Mouse (Mus musculus) inflammation-experienced regulatory T-cells, adult 6 months (primary cell): ENCODE results near the gene Dmwd. TPM values are rescaled to one million over a fixed set of nuclear protein-coding genes. Genes with fewer than 3 reads are reported as not detected.

Experiments
- polyA plus RNA-seq, 3 experiments: library from polyadenylated mRNA; unstranded; fragments of 100-300 nt; shearing (Covaris generic); gene quantifications; one replicate each; pipeline ENCODE4 v1.2.1; 2017

Gene Dmwd
- polyA plus RNA-seq, 3 experiments from 2014 or later, result 0.27 TPM; not detected in 2

Other genes with a start within 250 kb of the Dmwd start
- gene Mill2, start 236.3 kb upstream of the Dmwd start, polyA plus RNA-seq, result under 1 TPM; 0.57 to 0.67 (median 0.58) TPM
- gene Pglyrp1, start 204.9 kb upstream of the Dmwd start, polyA plus RNA-seq, result 100 to 1,000 TPM; 200 to 462 (median 264) TPM
- gene Ccdc61, start 165.8 kb upstream of the Dmwd start, polyA plus RNA-seq, result 1 to 10 TPM; 5.8 to 8.6 (median 6.7) TPM
- under 1 TPM in 1 of 3 experiments, not detected in 2; 0.05 TPM for gene Nova2, start 150.3 kb upstream of the Dmwd start, polyA plus RNA-seq
- not detected for gene Nanos2, start 88.8 kb upstream of the Dmwd start, polyA plus RNA-seq
- 1 to 10 TPM; 2.1 to 2.7 (median 2.6) TPM for gene Mypop, start 85.0 kb upstream of the Dmwd start, polyA plus RNA-seq
- gene Irf2bp1, start 72.2 kb upstream of the Dmwd start, polyA plus RNA-seq, result 1 to 10 TPM; 1.1 to 2.6 (median 1.9) TPM
- not detected for gene Foxa3, start 52.7 kb upstream of the Dmwd start, polyA plus RNA-seq
- gene Sympk, start 51.9 kb upstream of the Dmwd start, polyA plus RNA-seq, result 10 to 100 TPM in 1 of 3 experiments, 1 to 10 TPM in 2; 8.2 to 12.2 (median 9.2) TPM
- not detected for gene Rsph6a, start 21.5 kb upstream of the Dmwd start, polyA plus RNA-seq
- not detected for gene Dmpk, start 7.6 kb downstream of the Dmwd start, polyA plus RNA-seq
- gene Six5, start 18.4 kb downstream of the Dmwd start, polyA plus RNA-seq, result 1 to 10 TPM in 2 of 3 experiments, under 1 TPM in 1; 0.15 to 1.2 (median 1.0) TPM
- gene Gm4969, start 42.1 kb downstream of the Dmwd start, polyA plus RNA-seq, result under 1 TPM in 1 of 3 experiments, not detected in 2; 0.11 TPM
- gene Fbxo46, start 43.6 kb downstream of the Dmwd start, polyA plus RNA-seq, result 10 to 100 TPM; 18.3 to 20.6 (median 20.0) TPM
- 10 to 100 TPM in 1 of 3 experiments, 1 to 10 TPM in 2; 7.7 to 10.0 (median 8.5) TPM for gene Qpctl, start 73.1 kb downstream of the Dmwd start, polyA plus RNA-seq
- gene Snrpd2, start 73.5 kb downstream of the Dmwd start, polyA plus RNA-seq, result 10 to 100 TPM; 73.5 to 94.3 (median 75.9) TPM
- gene Gipr, start 89.9 kb downstream of the Dmwd start, polyA plus RNA-seq, result not detected
- 10 to 100 TPM; 10.2 to 16.5 (median 16.5) TPM for gene Eml2, start 100.2 kb downstream of the Dmwd start, polyA plus RNA-seq
- under 1 TPM in 1 of 3 experiments, not detected in 2; 0.13 TPM for gene Gpr4, start 136.3 kb downstream of the Dmwd start, polyA plus RNA-seq
- gene Opa3, start 152.1 kb downstream of the Dmwd start, polyA plus RNA-seq, result 10 to 100 TPM; 14.3 to 20.8 (median 16.6) TPM
- gene Vasp, start 195.6 kb downstream of the Dmwd start, polyA plus RNA-seq, result 100 to 1,000 TPM in 1 of 3 experiments, 10 to 100 TPM in 2; 74.0 to 103 (median 94.6) TPM
- 1 to 10 TPM in 2 of 3 experiments, under 1 TPM in 1; 0.74 to 3.1 (median 2.1) TPM for gene Ppm1n, start 203.8 kb downstream of the Dmwd start, polyA plus RNA-seq
- gene Rtn2, start 206.4 kb downstream of the Dmwd start, polyA plus RNA-seq, result not detected
- gene Fosb, start 233.8 kb downstream of the Dmwd start, polyA plus RNA-seq, result 1 to 10 TPM in 2 of 3 experiments, under 1 TPM in 1; 0.98 to 8.0 (median 2.0) TPM